Mouse (Mus musculus) heart, embryonic 10.5 days (tissue): ENCODE measurements around the gene Uqcr11. TPM values are rescaled to one million over a fixed set of nuclear protein-coding genes. Genes with fewer than 3 reads are reported as not detected.

Experiments used
- DNase-seq: peaks from one replicate; pipeline ENCODE4 v3.0.0-alpha.2; 2017; ENCODE audit warnings: low spot score
- H3K27ac ChIP-seq: fragments of 300-500 bp; sonication (generic); 2 replicates; pipeline ENCODE4 v1.5.1; 2016; ENCODE audit warnings: mild to moderate bottlenecking
- H3K27me3 ChIP-seq: fragments of 300-500 bp; sonication (generic); 2 replicates; pipeline ENCODE4 v1.6.1; 2016; ENCODE audit warnings: mild to moderate bottlenecking; ENCODE audit not compliant: poor library complexity, insufficient read depth, severe bottlenecking
- H3K36me3 ChIP-seq: fragments of 300-500 bp; sonication (generic); 2 replicates; pipeline ENCODE4 v1.6.1; 2016; ENCODE audit warnings: mild to moderate bottlenecking, moderate library complexity
- H3K4me1 ChIP-seq: fragments of 300-500 bp; sonication (generic); 2 replicates; pipeline ENCODE4 v1.6.1; 2016; ENCODE audit warnings: mild to moderate bottlenecking
- H3K4me3 ChIP-seq: fragments of 300-500 bp; sonication (generic); 2 replicates; pipeline ENCODE4 v1.5.1; 2016; ENCODE audit warnings: mild to moderate bottlenecking, moderate library complexity
- H3K9me3 ChIP-seq: fragments of 300-500 bp; sonication (generic); 2 replicates; pipeline ENCODE4 v1.6.1; 2016; ENCODE audit warnings: mild to moderate bottlenecking, moderate library complexity
- WGBS: fragments of 180-500 bp; shearing (Covaris S2); methylation state at CpG from one replicate; pipeline ENCODE4 v1.1.7; 2016; 5-methylcytosine and 5-hydroxymethylcytosine counted together
- polyA plus RNA-seq: library from polyadenylated mRNA; unstranded; fragments of >200 nt; fragmentation: Nextera tagmentation; extraction: Ambion mirVana; gene quantifications from 2 replicates; pipeline ENCODE4 v1.2.1, GENCODE M21; 2016

The Uqcr11 gene
- polyA plus RNA-seq, 1 experiment from 2014 or later, result 973 TPM

DNA sequence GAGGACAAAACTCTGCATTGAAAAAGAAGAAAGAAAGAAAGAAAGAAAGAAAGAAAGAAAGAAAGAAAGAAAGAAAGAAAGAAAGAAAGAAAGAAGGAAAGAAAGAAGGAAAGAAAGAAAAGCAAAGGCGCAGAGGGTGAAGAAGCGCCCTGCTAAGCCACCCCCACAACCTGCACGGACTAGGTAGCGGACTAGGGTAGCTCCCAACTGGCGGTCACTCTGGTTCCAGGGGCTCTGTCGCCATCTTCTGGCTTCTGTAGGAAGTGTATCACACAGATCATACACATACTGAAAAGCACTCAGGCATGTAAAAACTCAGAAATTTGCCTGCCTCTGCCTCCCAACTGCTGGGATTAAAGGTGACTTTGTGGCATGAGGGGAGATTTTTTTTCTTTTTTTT lies 32.6 kb downstream of the Uqcr11 start:
- Histone ChIP-seq H3K27me3 (peaks cover 16% of the 10 kb centered on the region), H3K9me3 (no peaks in the 10 kb centered on the region), H3K4me1 (peaks cover 14% of the 10 kb centered on the region), H3K4me3 (no peak overlapping the region), H3K36me3 (no peaks in the 10 kb centered on the region), H3K27ac (no peak overlapping the region)
- no peak for DNase-seq
- 16% methylated on average over 6 of the region's 6 CpGs for WGBS

DNA sequence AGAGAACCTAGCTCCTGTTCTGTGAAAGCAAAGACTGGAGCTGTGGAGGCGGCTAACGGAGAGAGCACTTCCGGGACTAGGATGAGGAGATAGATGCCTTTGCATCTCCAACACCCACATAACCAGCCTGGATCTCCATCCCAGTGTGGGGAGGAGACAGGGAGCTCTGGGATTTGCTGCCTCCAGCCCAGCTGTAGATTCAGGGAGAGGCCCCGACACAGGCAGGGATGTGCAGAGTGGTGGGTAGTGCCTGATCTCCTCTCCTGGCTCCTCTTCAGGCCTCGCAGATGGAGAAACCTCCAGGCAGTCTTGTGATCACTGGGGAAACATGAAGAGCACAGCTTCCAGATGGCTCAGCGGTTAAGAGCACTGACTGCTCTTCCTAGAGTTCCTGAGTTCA lies 33.9 kb downstream of the Uqcr11 start:
- no peak for DNase-seq
- Histone ChIP-seq H3K27ac (no peak overlapping the region), H3K9me3 (0 out of 2 replicates have a peak, but pooled peaks cover 4% of the 10 kb centered on the region), H3K36me3 (no peaks in the 10 kb centered on the region), H3K27me3 (peaks cover 27% of the 10 kb centered on the region), H3K4me3 (no peak overlapping the region), H3K4me1 (peaks cover 10% of the 10 kb centered on the region)
- 77% methylated on average over 6 of the region's 6 CpGs for WGBS

DNA sequence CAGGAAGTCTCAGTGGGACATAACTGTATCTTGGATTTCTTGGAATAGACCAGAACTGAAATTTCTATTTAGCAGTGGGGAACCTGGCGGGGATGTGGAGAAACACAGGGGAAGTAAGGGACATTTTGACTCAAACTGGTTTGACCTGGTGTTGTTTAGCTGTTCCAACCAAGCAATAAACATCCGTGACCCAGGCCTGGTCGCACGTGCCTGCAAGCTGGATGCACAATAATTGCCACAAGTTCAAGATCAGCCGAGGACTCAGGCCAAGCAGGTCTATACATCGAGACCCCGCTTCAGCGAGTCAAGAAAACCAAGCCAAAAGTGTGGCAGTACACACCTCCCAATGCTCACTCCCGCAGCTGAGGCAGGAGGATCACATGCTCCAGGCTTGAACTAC lies 34.6 kb downstream of the Uqcr11 start:
- peaks cover 10% of the 10 kb centered on the region for H3K4me1 ChIP-seq
- no peaks in the 10 kb centered on the region for H3K36me3 ChIP-seq
- H3K27ac ChIP-seq, result no peak overlapping the region
- H3K4me3 ChIP-seq, result peak overlapping the region; percentile 44
- 0 out of 2 replicates have a peak, but pooled peaks cover 4% of the 10 kb centered on the region for H3K9me3 ChIP-seq
- peaks cover 33% of the 10 kb centered on the region for H3K27me3 ChIP-seq
- no peak for DNase-seq
- 56% methylated on average over 9 of the region's 9 CpGs for WGBS

DNA sequence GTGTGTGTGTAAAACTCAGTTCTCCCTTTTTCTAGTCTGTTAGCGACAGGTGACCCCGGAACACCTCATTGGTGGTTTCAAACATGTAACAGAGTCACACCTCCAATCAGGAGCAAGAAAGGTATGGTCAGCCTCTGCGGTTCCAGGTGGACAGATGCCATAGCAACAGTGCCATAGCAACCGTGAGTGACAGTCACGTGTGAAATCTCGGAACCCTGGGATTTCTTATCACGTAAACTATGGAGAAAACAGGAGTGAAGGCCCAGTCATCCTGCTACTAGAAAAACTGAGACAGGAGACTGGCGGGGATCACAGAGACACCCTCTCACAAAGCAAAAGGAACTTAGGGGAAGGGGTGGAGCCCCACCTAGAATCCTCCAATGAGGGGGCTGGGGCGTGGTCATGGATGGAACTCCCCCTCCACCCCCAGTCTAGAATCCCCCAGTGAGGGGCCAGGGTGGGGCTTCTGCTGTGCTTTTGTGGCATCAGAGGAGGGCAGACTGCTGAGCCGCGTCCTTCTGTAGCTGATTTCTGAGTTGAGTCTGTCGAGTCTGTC lies 35.1 kb downstream of the Uqcr11 start:
- Histone ChIP-seq H3K36me3 (no peaks in the 10 kb centered on the region), H3K9me3 (0 out of 2 replicates have a peak, but pooled peaks cover 4% of the 10 kb centered on the region), H3K4me3 (peak overlapping the region; percentile 44), H3K4me1 (peaks cover 10% of the 10 kb centered on the region), H3K27ac (no peak overlapping the region), H3K27me3 (peaks cover 38% of the 10 kb centered on the region)
- DNase-seq, result no peak
- 5% methylated on average over 12 of the region's 12 CpGs for WGBS

DNA sequence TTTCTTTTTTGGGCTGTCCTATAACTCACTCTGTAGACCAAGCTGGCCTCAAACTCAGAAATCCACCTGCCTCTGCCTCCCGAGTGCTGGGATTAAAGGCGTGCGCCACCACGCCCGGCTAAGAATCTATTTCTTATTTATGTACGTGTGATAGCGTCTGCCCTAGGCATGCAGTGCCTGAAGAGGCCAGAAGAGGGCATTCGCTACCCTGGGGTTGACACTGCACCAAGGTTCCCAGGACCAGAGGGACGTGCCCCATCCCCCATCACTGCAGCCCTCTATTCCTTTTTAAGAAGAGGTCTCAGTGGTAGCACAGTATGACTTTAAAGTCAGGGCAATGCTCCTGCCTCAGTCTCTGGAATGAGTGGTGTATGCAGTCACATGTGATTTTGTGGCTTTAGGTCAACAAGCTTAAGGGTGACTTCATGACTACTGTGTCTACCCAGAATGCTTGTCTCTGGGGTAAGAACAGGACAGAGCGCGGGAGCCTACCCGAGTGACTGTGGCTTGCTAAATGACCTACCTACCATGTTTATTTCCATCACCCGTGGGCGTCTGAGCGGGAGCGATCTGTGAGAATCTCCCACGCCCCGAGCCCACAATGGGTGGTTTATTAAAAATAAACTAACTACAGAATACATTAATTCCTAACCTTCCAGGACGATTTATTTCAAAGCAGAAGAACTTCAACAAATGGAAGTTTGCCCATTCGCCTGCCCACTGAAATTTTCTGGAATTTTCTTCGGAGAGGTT lies 36.5 kb downstream of the Uqcr11 start:
- Histone ChIP-seq H3K27me3 (peaks cover 48% of the 10 kb centered on the region), H3K4me1 (peaks cover 10% of the 10 kb centered on the region), H3K9me3 (0 out of 2 replicates have a peak, but pooled peaks cover 4% of the 10 kb centered on the region), H3K4me3 (no peak overlapping the region), H3K36me3 (no peaks in the 10 kb centered on the region), H3K27ac (no peak overlapping the region)
- 74% methylated on average over 21 of the region's 21 CpGs for WGBS
- DNase-seq, result no peak

DNA sequence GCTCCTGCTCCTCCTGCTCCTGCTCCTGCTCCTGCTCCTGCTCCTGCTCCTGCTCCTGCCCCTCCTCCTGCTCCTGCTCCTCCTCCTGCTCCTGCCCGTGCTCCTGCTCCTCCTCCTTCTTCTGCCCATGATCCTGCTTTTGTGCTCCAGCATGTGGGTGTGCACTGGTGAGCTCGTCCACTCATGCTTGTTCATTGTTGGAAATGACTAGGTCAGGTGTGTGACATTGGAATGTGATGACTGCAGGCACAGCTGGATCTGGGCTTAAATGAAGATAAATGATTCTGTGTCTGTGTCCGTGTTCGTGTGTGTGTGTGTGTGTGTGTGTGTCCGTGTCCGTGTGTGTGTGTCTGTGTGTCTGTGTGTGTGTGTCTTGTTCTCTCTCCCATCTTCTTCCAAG lies 38.2 kb downstream of the Uqcr11 start:
- Histone ChIP-seq H3K27ac (no peak overlapping the region), H3K4me3 (no peak overlapping the region), H3K27me3 (peaks cover 65% of the 10 kb centered on the region), H3K4me1 (peaks cover 17% of the 10 kb centered on the region), H3K36me3 (no peaks in the 10 kb centered on the region), H3K9me3 (0 out of 2 replicates have a peak, but pooled peaks cover 4% of the 10 kb centered on the region)
- no peak for DNase-seq
- 81% methylated on average over 6 of the region's 6 CpGs for whole genome bisulfite sequencing

DNA sequence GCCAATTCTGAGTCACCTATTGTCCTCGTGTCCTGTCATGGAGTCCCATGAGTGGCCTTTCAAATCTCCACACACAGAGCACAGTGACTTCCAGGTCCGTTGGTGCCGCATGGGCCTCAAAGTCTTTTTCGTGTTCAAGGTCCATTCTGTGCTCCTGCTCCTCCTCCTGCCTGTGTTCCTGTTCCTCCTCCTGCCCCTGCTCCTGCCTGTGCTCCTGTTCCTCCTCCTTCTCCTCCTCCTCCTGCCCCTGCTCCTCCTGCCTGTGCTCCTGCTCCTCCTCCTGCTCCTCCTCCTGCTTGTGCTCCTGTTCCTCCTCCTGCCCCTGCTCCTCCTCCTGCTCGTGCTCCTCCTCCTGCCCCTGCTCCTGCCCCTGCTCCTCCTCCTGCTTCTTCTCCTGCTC lies 38.7 kb downstream of the Uqcr11 start:
- Histone ChIP-seq H3K9me3 (0 out of 2 replicates have a peak, but pooled peaks cover 4% of the 10 kb centered on the region), H3K4me1 (peaks cover 17% of the 10 kb centered on the region), H3K36me3 (no peaks in the 10 kb centered on the region), H3K27me3 (peaks cover 65% of the 10 kb centered on the region), H3K27ac (no peak overlapping the region), H3K4me3 (no peak overlapping the region)
- DNase-seq, result no peak
- WGBS, result 66% methylated on average over 5 of the region's 5 CpGs

DNA sequence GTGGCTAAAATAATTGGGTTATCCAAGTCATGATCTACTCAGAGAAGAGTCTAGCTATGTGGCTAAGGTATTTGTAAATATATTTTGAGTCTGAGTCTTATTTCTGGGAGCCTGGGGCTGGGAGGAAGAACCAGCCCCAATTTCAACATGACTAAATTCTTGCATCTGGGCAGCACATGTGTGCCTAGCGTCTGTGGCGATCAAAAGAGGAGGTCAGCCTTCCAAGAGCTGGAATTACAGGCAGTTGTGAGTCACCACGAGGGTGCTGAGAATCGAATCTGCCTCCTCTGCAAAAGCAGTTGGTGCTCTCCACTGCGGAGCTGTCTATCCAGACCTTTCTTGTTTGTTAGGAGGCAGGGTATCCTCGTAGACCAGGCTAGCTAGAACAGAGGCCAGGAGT lies 40.9 kb downstream of the Uqcr11 start:
- no peaks in the 10 kb centered on the region for H3K36me3 ChIP-seq
- no peak overlapping the region for H3K27ac ChIP-seq
- WGBS, result 60% methylated on average over 6 of the region's 6 CpGs
- DNase-seq, result no peak
- peaks cover 71% of the 10 kb centered on the region for H3K27me3 ChIP-seq
- H3K4me3 ChIP-seq, result no peak overlapping the region
- peaks cover 7% of the 10 kb centered on the region for H3K4me1 ChIP-seq
- H3K9me3 ChIP-seq, result 0 out of 2 replicates have a peak, but pooled peaks cover 4% of the 10 kb centered on the region

DNA sequence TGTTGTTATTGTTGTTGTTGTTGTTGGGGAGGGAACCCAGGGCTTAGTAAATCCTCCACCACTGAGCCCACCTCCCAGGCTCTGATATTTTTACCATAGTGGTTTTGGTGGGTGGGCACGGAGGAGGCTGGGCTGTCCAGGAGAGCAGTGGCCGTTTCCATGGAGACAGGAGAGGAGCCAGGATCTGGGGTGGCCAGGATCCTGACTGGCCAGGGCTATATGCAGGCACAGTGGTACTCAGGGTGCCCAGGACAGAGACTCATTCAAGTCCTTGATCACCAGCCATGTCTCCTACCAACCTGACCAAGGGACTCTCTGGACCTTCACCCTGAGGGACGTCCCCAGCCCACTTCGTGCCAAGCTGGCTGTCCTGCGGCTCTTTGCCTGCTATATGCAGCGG lies 42.9 kb downstream of the Uqcr11 start:
- H3K9me3 ChIP-seq, result 0 out of 2 replicates have a peak, but pooled peaks cover 4% of the 10 kb centered on the region
- WGBS, result 50% methylated on average over 6 of the region's 6 CpGs
- no peak for DNase-seq
- H3K27me3 ChIP-seq, result peaks cover 91% of the 10 kb centered on the region
- no peaks in the 10 kb centered on the region for H3K36me3 ChIP-seq
- no peak overlapping the region for H3K27ac ChIP-seq
- H3K4me3 ChIP-seq, result no peak overlapping the region
- peaks cover 7% of the 10 kb centered on the region for H3K4me1 ChIP-seq

DNA sequence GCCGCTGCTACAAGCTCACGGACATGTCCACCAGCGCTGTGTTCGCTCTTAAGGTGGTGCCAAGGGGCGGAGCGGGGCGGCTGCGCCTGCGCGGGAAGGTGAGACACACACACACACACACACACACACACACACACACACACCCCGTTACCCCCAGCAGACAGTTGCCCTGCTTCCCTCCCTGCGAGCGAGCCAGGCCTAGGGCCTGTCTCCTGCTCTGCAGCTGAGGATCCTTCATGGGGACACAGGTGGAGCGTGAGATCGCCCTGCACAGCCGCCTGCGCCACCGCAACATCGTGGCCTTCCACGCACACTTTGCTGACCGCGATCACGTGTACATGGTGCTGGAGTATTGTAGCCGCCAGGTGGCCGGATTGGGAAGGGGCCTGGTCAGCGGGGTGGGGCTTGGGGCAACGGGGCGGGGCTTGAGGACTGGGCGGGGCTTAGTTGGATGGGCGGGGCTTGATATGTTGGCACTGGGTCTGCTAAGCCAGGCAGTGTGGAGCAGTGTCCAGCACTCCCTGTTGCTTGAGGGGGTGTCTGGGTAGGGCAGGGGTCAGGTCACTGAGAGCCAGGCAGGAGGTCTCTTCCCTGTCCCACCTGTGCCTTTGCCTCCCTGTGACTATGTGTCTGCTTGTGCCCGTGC lies 48.5 kb downstream of the Uqcr11 start:
- Histone ChIP-seq H3K9me3 (no peaks in the 10 kb centered on the region), H3K4me3 (peak overlapping the region; percentile 44), H3K27me3 (peaks cover 94% of the 10 kb centered on the region), H3K27ac (no peak overlapping the region), H3K4me1 (peaks cover 19% of the 10 kb centered on the region), H3K36me3 (no peaks in the 10 kb centered on the region)
- 7% methylated on average over 31 of the region's 31 CpGs for WGBS
- no peak for DNase-seq

DNA sequence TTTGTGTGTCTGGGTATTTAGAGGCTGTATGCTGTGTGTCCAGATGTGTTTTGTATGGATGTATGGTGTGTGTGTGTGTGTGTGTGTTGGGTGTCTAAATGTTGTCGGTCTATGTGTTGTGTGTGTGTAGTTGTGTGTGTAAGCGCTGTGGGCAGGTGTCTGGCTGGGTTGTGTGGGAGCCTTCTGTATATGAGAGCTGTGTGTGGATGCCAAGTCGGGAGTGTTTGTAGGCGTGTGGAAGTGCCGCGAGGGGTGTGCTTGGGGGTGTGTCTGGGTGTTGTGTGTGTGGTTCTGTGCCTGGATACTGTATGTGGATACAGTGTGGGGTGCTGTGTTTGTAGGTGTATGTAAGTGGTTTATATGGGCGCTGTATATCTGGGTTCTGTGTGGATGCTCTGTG lies 49.3 kb downstream of the Uqcr11 start:
- no peak overlapping the region for H3K4me3 ChIP-seq
- no peaks in the 10 kb centered on the region for H3K9me3 ChIP-seq
- peaks cover 26% of the 10 kb centered on the region for H3K4me1 ChIP-seq

DNA sequence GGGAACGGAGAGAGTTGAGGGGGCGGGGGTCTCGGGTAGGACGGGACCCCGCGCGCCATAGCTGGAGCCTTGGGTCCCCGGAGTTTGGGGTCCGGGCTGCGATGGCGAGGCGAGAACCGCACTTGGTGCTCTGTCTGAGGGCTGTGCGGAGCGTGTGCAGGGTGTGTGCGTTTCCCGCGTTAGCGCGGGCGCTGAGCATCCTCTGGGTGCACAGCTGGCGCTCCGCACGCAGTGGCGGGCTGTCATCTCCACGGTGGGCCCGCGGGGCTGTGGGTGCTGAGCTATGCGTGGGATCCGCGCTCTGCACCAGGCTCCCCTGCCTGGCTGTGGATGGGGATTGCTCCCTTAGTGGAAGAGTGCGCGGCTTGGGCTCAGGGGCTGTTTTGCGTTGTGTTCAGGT lies 49.9 kb downstream of the Uqcr11 start:
- Histone ChIP-seq H3K27ac (no peak overlapping the region), H3K9me3 (no peaks in the 10 kb centered on the region), H3K27me3 (peaks cover 99% of the 10 kb centered on the region), H3K4me1 (peaks cover 28% of the 10 kb centered on the region), H3K36me3 (no peaks in the 10 kb centered on the region), H3K4me3 (peak overlapping the region; percentile 49)
- 4% methylated on average over 34 of the region's 34 CpGs for WGBS
- DNase-seq, result no peak

More for the DNA sequence above, 49.3 kb downstream of the Uqcr11 start:
- DNase-seq, result no peak
- Histone ChIP-seq H3K27me3 (peaks cover 94% of the 10 kb centered on the region), H3K27ac (no peak overlapping the region), H3K36me3 (no peaks in the 10 kb centered on the region)
- WGBS, result 34% methylated on average over 7 of the region's 7 CpGs
